Mouse (Mus musculus) liver, embryonic 14.5 days (tissue): ENCODE measurements around the gene Kcnab1. TPM values are rescaled to one million over a fixed set of nuclear protein-coding genes. Genes with fewer than 3 reads are reported as not detected.

ENCODE experiments used
- ATAC-seq: fragments of 200-750 bp; cut with Nextera tagmentation; 2 replicates; pipeline ENCODE4 v1.8.0; 2017; ENCODE audit warnings: moderate number of reproducible peaks, mild to moderate bottlenecking, moderate library complexity; ENCODE audit not compliant: insufficient read depth
- DNase-seq, 3 experiments: peaks; one replicate each; pipeline ENCODE4 v3.0.0-alpha.2; 2012 to 2013; ENCODE audit warnings: low read depth in 3 of 3, low spot score in 3 of 3
- H3K27ac ChIP-seq: fragments of 300-500 bp; sonication (generic); 2 replicates; pipeline ENCODE4 v1.5.1; 2014; ENCODE audit warnings: moderate library complexity, mild to moderate bottlenecking, control low read depth, inconsistent platforms
- H3K27me3 ChIP-seq: fragments of 300-500 bp; sonication (generic); 2 replicates; pipeline ENCODE4 v1.6.1; 2014; ENCODE audit warnings: mild to moderate bottlenecking, low read length, moderate library complexity; ENCODE audit not compliant: control insufficient read depth, insufficient read depth
- H3K36me3 ChIP-seq: fragments of 300-500 bp; sonication (generic); replicated peaks from 2 replicates; pipeline ENCODE4 v1.6.1; 2014; ENCODE audit warnings: low read depth; ENCODE audit not compliant: control insufficient read depth, insufficient read depth
- H3K4me1 ChIP-seq, 2 experiments: fragments of 200-500 bp in 1 of 2; fragments of 300-500 bp in 1 of 2; sonication (generic) in 1 of 2; replicated peaks; 2 replicates each; pipeline ENCODE4 v1.6.1; 2012 to 2014; ENCODE audit warnings: antibody characterized with exemption in 1 of 2, inconsistent platforms in 1 of 2, low read length in 1 of 2; ENCODE audit not compliant: control insufficient read depth in 2 of 2, insufficient read depth in 2 of 2
- H3K4me2 ChIP-seq: fragments of 300-500 bp; sonication (generic); 2 replicates; pipeline ENCODE4 v1.6.1; 2014; ENCODE audit warnings: low read depth, mild to moderate bottlenecking, control low read depth, moderate library complexity
- H3K4me3 ChIP-seq, 2 experiments: fragments of 200-500 bp in 1 of 2; fragments of 300-500 bp in 1 of 2; sonication (generic) in 1 of 2; 2 replicates each; pipeline ENCODE4 v1.5.1; 2012 to 2014; ENCODE audit warnings: low read depth in 2 of 2, low read length in 2 of 2, mild to moderate bottlenecking in 2 of 2, control low read depth in 1 of 2, inconsistent platforms in 1 of 2, moderate library complexity in 1 of 2; ENCODE audit not compliant: insufficient read depth in 1 of 2
- H3K9ac ChIP-seq: fragments of 300-500 bp; sonication (generic); replicated peaks from 2 replicates; pipeline ENCODE4 v1.6.1; 2014; ENCODE audit warnings: mild to moderate bottlenecking, control low read depth, moderate library complexity
- H3K9me3 ChIP-seq: fragments of 300-500 bp; sonication (generic); 2 replicates; pipeline ENCODE4 v1.6.1; 2016; ENCODE audit warnings: low read length, mixed read lengths; ENCODE audit not compliant: control insufficient read depth
- CTCF ChIP-seq: IDR thresholded peaks from 2 replicates; pipeline ENCODE4 v1.5.1; 2016; ENCODE audit warnings: antibody characterized with exemption, low read depth, control low read depth
- EP300 ChIP-seq: IDR thresholded peaks from 2 replicates; pipeline ENCODE4 v1.6.1; 2016; ENCODE audit warnings: antibody characterized with exemption, low read depth
- WGBS: fragments of 180-500 bp; shearing (Covaris S2); extraction: QIAGEN DNeasy Blood & Tissue Kit; methylation state at CpG from one replicate; pipeline ENCODE4 v1.1.7; 2014; ENCODE audit not compliant: insufficient replicate concordance; 5-methylcytosine and 5-hydroxymethylcytosine counted together
- polyA plus RNA-seq, 2 experiments: library from polyadenylated mRNA; depleted of rRNA in 1 of 2; stranded (reverse) in 1 of 2; unstranded in 1 of 2; fragments of >200 nt; fragmentation: Nextera tagmentation in 1 of 2; extraction: Ambion mirVana in 1 of 2; gene quantifications; 2 replicates each; pipeline versions ENCODE4 v1.2.1 to v1.2.3; 2012 to 2014

Gene Kcnab1
- polyA plus RNA-seq, 2 experiments: 0.12 to 0.33 TPM

DNA sequence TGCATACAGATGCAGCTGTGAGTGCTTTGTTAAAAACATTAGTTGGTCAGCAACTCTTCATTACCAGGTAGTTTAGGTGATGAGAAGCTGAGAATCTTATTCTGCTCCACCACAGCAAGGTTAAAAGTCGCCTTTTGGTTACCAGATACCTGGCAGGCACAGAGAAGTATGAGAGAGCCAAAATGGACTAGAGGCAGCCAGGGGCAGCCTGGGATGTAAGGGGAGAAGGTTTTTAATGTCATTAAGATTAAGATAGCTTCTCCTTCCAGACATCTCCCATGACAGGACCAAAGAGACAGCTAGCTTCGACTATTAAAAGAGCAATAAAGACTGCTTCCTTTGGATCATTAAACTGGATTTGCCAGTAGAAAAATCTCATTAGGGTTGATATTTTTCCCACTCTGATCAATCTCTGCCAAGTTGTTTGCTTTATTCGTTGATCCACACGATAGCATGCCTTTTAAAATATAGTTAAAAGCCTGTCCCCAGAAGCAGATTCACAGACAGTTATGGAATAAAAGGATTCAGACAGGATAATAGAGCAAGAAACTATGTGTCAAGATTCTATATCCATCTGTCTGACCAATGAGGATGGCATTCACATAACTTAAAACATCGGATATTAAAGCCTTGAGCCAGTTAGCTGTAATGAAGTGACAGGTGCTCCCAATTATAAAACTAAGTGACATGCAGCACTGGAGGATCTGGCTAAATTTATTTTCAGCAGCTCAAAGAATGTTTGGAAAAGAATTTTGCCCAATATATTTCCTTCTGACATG lies 231.2 kb downstream of the Kcnab1 start:
- ATAC-seq (no peak), DNase-seq (no peak)
- Histone ChIP-seq H3K27me3 (no peaks in the 10 kb centered on the region), H3K27ac (no peak overlapping the region), H3K4me1 (no peaks in the 10 kb centered on the region), H3K4me2 (no peak overlapping the region), H3K36me3 (no peaks in the 10 kb centered on the region), H3K4me3 (no peak overlapping the region), H3K9me3 (no peaks in the 10 kb centered on the region), H3K9ac (no peak overlapping the region)
- no peak for TF ChIP-seq CTCF
- WGBS: 62% methylated on average over 5 of the region's 5 CpGs

DNA sequence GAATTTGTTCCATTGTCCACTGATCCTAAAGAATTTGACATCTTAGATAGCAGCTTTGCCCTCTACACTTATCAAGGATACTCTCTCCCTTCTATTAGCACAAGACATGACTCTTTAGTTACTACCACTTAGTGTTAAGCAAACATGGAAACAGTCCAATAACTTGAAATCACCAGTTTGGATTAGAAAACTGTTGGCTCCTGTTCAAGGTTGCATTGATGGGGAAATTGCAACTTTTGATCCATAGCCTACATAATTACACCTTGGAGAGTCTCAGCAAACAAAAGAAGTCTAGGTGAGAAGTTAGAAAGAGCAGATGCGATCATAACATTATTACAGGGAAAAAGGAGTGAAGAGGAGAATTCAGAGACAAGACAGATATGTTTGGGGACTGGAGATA lies 237.0 kb downstream of the Kcnab1 start:
- Histone ChIP-seq H3K9me3 (no peaks in the 10 kb centered on the region), H3K4me3 (no peak overlapping the region), H3K36me3 (no peaks in the 10 kb centered on the region), H3K27me3 (no peaks in the 10 kb centered on the region), H3K4me1 (no peaks in the 10 kb centered on the region), H3K4me2 (no peak overlapping the region), H3K9ac (no peak overlapping the region), H3K27ac (no peak overlapping the region)
- DNase-seq (no peak), ATAC-seq (no peak)
- TF ChIP-seq EP300: no peak
- no peak for TF ChIP-seq CTCF
- WGBS: 73% methylated on average over 1 of the region's 1 CpGs

DNA sequence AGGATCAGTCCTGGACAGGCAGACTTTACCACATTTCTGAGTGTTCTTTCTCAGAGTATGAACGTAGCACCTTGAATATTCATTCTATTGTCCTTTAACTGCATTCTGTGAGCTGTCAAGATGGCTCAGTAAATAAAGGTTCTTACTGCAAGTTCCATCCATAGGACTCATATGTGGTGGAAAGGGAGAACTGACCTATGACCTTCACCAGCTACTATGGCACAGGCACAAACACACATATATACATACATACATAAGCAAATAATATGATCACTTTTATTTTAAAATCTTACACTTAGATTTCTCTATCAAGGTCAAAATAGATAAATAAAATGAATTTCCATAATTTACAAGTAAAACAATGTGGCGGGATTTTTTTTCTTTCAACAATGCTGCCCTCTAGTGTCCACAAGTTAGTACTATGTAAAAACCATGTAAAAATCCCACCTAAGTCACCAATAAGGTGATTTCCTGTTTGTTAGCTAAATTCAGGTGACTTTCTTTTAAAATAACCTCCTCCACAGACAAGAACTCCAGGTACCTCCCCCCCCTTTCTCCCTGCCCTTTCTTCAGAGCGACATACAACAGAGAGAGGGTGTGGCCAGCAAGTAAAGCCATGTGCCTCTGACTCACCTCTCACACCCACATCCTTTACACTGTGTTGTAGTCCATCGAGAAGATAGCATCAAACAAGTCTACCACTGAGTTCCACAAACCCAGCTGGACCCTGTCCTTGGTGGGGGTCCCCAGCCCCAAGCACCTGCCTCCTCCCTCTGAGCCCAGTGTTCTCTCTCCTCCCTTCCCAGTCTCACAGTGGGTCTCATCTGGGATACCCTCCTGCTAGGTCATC lies 243.3 kb downstream of the Kcnab1 start:
- no peak overlapping the region for H3K4me3 ChIP-seq
- no peaks in the 10 kb centered on the region for H3K36me3 ChIP-seq
- WGBS: 33% methylated on average over 4 of the region's 4 CpGs
- H3K27me3 ChIP-seq: no peaks in the 10 kb centered on the region
- no peaks in the 10 kb centered on the region for H3K9me3 ChIP-seq
- H3K4me1 ChIP-seq: peaks cover 0 to 2% of the 10 kb centered on the region in 2 experiments; a peak in 1 of 4 replicates
- H3K27ac ChIP-seq: no peak overlapping the region
- no peak overlapping the region for H3K9ac ChIP-seq
- no peak overlapping the region for H3K4me2 ChIP-seq
- DNase-seq: no peak
- no peak for ATAC-seq
- TF ChIP-seq EP300 (no peak), CTCF (no peak; the same call in 1 of the 2 replicates)

DNA sequence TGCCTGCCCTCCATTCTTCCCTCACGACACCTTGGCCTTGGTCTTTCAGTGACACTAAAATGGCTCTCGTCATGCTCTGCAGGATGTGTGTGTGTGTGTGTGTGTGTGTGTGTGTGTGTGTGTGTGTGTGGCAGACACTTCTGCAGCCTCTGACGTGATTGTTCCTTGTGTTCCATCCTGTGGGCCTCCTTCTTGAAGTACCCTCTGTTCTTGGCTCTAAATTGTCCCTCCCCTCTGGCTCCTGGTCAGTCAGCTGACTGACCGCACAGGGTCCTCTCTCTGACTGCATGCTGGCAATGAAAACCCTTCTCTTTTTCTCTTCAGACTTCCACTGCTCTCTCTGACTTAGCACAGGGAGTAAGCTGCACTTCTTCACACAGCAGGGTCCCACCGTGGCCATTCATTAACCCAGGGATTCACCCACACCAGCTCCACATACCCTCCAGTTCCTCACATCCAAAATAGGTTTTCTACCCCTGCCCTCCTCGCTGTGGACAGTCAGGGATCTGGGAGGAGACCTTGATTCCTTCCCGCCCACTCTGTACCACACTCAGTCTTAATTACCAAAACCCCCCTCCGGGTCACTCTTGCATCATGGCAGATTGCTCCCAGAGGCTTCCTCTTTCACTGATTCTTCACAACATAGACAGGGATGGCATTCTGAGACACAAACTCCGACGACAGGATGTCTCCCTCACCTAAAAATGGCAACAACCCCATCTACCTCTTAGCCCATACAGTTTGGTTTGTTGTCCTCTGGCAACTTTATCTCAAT lies 244.3 kb downstream of the Kcnab1 start:
- no peak for TF ChIP-seq CTCF
- TF ChIP-seq EP300: no peak
- 53% methylated on average over 10 of the region's 10 CpGs for WGBS
- DNase-seq (no peak), ATAC-seq (no peak)
- no peak overlapping the region for H3K27ac ChIP-seq
- no peaks in the 10 kb centered on the region for H3K9me3 ChIP-seq
- no peaks in the 10 kb centered on the region for H3K27me3 ChIP-seq
- H3K4me2 ChIP-seq: no peak overlapping the region
- H3K4me3 ChIP-seq: no peak overlapping the region
- H3K4me1 ChIP-seq: peaks cover 0 to 2% of the 10 kb centered on the region in 2 experiments; a peak in 1 of 4 replicates
- no peaks in the 10 kb centered on the region for H3K36me3 ChIP-seq
- no peak overlapping the region for H3K9ac ChIP-seq
